Mouse (Mus musculus): ENCODE data around the gene Cenpa.

GRCm38 (mm10) chr5:30636994-30637393 is 29.6 kb upstream of the Cenpa start:
- TF ChIP-seq POLR2A (IDR thresholded peaks at IDR 0.05; ENCODE audit: low read depth, low read length) (no peak), CTCF (conservative IDR thresholded peaks at IDR 0.05; ENCODE audit: insufficient read depth, insufficient read length, low read depth, low read length) (no peak)

Data from kidney, adult 2 months (tissue).